Mouse (Mus musculus) embryonic stem cell, embryonic (primary cell): ENCODE results near the gene Pi4k2a.

Source experiments
- CTCF ChIA-PET, 4 experiments: fragments of 300-600 bp in 2 of 4; fragments of 350-600 bp in 2 of 4; sonication (Branson Sonifier 250); formaldehyde crosslinking; loops; one replicate each; lab custom pipeline; 2022; ENCODE audit warnings: inconsistent platforms in 2 of 4; lab: Charles Lee
- POLR2A ChIA-PET, 4 experiments: fragments of 300-600 bp in 2 of 4; fragments of 350-600 bp in 2 of 4; sonication (Branson Sonifier 250); formaldehyde crosslinking; loops; one replicate each; lab custom pipeline; 2022; ENCODE audit warnings: antibody characterized with exemption in 4 of 4, inconsistent platforms in 1 of 4; lab: Charles Lee

The Pi4k2a gene

DNA sequence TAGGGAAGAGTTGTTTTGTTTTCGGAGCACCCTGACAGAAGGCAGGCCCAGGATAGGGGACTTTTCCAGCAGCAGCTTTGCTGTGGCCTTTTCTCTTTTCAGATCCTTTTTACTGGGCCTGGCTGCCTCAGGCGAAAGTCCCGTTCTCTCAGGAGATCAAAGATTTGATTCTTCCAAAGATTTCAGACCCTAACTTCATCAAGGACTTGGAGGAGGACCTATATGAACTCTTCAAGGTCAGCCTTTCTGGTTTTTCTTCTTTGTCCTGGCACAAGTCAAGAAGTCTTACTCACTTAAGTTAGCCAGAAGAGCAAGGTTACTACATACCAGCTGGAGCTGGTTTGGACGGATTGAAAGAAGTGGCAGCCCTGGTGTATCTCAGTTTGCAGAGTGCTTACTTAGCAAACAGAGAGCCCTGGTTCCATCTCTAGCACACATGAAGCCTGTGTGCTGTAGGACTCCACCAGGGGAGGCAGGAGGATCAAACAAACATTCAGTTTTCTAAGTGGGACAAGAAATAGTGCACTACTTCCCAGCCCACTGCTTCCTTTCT lies 25.6 kb downstream of the Pi4k2a start:
- CTCF ChIA-PET, result interaction anchor here in 1 of 4 experiments (0.6 kb wide), 1 partner anchor 536 kb away, joined by 4 read pairs; no protein-coding TSS in a partner anchor
- POLR2A ChIA-PET, result interaction anchor here in 3 of 4 experiments (0.8 to 4.6 kb wide), 5 partner anchors 10 to 13 kb away, joined by 3 to 56 read pairs (median 4); partner anchors contain the start of gene Avpi1 (in 3 of the 3)

DNA sequence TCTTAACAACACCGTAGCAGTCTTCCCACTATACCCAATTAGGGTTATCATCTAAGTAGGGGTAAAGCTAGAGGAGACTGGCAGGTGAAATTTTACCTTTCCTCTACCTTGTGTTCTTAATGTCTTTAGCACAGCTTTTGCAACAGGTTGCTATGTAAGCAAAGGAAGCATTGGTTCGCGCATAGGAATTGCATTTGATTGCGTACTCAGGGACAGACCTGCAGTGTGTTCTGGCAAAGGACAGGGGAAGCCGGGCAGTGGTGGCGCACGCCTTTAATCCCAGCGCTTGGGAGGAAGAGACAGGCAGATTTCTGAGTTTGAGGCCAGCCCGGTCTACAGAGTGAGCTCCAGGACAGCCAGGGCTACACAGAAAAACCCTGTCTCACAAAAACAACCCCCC lies 27.9 kb downstream of the Pi4k2a start:
- CTCF ChIA-PET, result interaction anchor here in 1 of 4 experiments (0.6 kb wide), 1 partner anchor 11 kb away, joined by 32 read pairs; the partner anchor contains the start of gene Avpi1
- POLR2A ChIA-PET, result interaction anchor here in 3 of 4 experiments (0.6 to 15.0 kb wide), 11 partner anchors 10 to 50 kb away, joined by 3 to 403 read pairs (median 5); partner anchors contain the start of genes Avpi1 (in 2 of the 3), Marveld1 (in 1 of the 3) and Pi4k2a (in 1 of the 3)

DNA sequence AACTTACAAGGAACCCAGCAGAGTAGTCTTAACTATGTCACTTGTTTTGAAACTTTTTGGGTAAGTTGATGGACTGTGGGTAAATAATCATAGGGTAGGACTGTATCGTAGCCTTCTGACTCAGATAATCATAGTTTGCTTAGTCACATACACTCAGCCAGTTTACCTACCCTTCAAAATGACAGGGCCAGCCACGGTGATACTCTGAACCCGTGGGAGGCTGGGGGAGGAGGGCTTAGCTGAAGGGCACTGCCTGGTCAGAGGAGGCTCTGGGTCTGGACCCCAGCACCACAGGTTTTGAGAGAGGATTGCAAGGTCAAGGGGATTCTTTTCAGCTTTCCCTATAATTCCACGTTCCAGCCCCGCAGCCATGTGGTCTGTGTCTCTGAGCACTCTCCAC lies 28.3 kb downstream of the Pi4k2a start:
- CTCF ChIA-PET, result interaction anchor here in 1 of 4 experiments (0.6 kb wide), 1 partner anchor 10 kb away, joined by 32 read pairs; the partner anchor contains the start of gene Avpi1
- POLR2A ChIA-PET, result interaction anchor here in 3 of 4 experiments (0.6 to 15.0 kb wide), 9 partner anchors 10 to 50 kb away, joined by 3 to 403 read pairs (median 7); partner anchors contain the start of genes Avpi1 (in 2 of the 3), Marveld1 (in 1 of the 3) and Pi4k2a (in 1 of the 3)

DNA sequence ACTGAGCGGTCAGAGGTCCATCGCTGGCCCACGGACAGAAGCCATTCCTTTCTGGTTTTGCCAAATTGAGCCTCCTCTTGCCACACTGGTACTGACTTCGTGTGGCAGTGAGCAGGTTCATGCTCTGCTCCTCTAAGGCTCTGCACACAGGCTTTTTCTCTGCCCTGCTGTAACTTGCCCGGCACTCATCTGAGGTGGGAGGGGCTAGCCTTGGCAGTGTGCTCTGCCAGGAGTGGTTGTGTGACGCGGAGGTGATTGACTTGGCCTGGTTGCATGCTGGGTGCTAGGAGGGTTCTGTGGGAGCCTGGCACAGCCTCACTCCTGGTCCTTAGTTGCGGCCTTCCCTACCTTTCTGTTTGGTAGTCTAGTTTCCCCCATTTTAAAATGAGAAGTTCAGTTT lies 30.2 kb downstream of the Pi4k2a start:
- ChIA-PET CTCF (interaction anchor here in 2 of 4 experiments (1.2 to 1.7 kb wide), 3 partner anchors 32 to 94 kb away, joined by 4 read pairs; no protein-coding TSS in a partner anchor), POLR2A (interaction anchor here in 3 of 4 experiments (0.5 to 15.0 kb wide), 13 partner anchors 8 to 659 kb away, joined by 3 to 403 read pairs (median 3); partner anchors contain the start of genes Avpi1 (in 3 of the 3), Marveld1 (in 1 of the 3) and Pi4k2a (in 1 of the 3))

DNA sequence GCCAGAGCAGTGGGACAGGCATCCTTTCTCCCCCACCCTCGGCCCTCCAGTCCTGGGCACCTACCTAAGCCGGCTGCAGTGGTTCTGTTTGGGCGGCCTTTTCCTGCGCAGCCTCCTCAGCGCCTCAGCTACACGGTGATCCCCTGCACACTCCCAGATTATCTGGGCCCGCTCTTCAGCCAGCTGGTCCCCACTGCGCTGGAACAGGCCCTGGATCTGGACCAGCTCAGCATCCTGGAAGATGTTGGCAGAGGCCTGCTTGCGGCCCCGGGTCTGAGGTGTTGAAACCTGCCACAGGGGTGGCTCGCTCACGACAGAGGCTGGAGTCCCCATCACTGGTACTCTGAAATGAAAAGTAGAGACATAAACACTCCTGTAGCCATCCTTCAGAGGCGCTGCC lies 34.4 kb downstream of the Pi4k2a start:
- CTCF ChIA-PET, result interaction anchor here in 2 of 4 experiments (0.7 to 2.0 kb wide), 3 partner anchors 27 to 42 kb away, joined by 3 to 5 read pairs (median 4); no protein-coding TSS in a partner anchor
- POLR2A ChIA-PET, result interaction anchor here (0.7 to 15.0 kb wide), 20 partner anchors 10 to 173 kb away, joined by 3 to 403 read pairs (median 4); partner anchors contain the start of genes Pi4k2a (in 2 of the 4), Marveld1 (in 1 of the 4) and Ubtd1 (in 1 of the 4)

DNA sequence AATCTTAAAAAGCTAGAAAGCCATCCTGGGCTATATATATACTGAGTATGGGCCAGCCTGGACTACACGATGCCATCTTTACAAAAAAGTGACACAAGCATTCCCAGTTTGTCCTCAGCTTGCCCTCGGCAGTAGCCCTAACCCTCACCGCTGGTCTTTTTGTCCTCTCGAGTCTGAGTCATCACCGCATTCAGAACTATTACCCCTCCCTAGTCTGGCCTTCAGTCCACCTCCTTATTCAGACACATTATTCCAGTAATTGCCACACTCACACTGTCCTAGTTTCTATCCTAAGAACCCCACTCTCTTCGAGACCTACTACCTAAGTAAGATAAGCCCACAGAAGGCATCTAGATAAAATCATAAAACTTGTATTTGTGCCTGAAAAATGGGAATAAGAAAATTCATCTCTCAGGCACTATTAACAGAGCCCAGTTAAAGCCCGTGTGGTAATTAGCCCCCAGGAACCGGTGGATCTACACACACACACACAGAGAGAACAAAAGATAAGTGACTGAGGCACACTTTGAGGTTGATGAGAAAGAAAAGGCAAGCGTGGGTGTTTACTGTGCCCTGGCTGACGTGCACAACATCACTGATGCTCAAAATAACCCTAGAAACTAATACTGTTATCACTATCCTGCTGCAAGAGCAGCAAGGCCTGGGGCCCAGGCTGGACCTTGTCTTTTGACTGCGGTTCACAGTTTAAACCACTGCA lies 35.4 kb downstream of the Pi4k2a start:
- CTCF ChIA-PET, result interaction anchor here in 2 of 4 experiments (1.6 to 2.0 kb wide), 2 partner anchors 26 to 27 kb away, joined by 4 to 5 read pairs; no protein-coding TSS in a partner anchor
- POLR2A ChIA-PET, result interaction anchor here (0.5 to 15.0 kb wide), 27 partner anchors 7 to 217 kb away, joined by 3 to 403 read pairs (median 7); partner anchors contain the start of genes Pi4k2a (in 3 of the 4) and Marveld1 (in 2 of the 4)

DNA sequence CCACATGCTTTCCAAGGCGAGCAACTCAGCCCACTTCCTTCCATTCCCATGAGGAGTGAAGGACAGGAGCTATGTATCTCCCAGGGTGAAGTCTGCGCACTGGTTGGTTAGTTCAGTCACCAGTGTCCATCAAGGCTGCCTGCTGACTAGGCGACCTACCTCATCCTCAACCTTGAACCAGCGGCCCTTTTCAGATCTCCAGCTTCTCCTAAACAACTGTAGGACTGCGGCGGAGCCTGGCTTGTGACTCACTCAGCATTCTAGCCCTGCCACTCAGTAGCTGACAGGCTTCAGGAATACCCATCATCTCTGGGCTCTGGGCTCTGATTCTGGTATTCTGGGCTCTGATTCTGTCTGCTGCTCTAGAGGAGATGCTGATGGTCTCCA lies 35.9 kb downstream of the Pi4k2a start:
- ChIA-PET POLR2A (interaction anchor here (0.5 to 15.0 kb wide), 20 partner anchors 8 to 218 kb away, joined by 3 to 403 read pairs (median 8); partner anchors contain the start of genes Pi4k2a (in 3 of the 4) and Marveld1 (in 2 of the 4)), CTCF (interaction anchor here in 3 of 4 experiments (0.8 to 3.3 kb wide), 3 partner anchors 19 to 26 kb away, joined by 3 to 12 read pairs (median 5); no protein-coding TSS in a partner anchor)

DNA sequence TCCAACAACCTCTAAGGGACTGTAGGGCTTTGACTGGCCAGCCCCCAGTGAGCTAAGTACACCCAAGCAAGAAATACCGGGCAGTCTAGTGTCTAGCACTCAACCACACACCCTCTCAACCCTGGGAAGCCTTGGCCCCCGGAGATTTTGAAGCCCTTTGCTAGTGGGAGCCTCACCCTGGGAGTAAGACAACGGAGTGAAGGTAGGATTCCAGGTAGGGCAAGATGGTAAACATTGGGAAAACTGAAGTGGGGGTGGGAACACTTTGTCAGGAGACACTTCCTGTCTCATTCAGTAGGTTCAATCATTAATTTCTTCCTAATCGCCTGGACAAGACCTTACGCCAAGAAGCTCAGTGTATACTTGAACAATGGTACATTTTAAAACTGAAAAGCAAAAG lies 36.8 kb downstream of the Pi4k2a start:
- ChIA-PET POLR2A (interaction anchor here (0.9 to 15.0 kb wide), 19 partner anchors 8 to 145 kb away, joined by 3 to 403 read pairs (median 11); partner anchors contain the start of genes Pi4k2a (in 2 of the 4), Marveld1 (in 1 of the 4) and Ubtd1 (in 1 of the 4)), CTCF (interaction anchor here in 3 of 4 experiments (1.3 to 3.3 kb wide), 4 partner anchors 17 to 58 kb away, joined by 3 to 12 read pairs (median 6); no protein-coding TSS in a partner anchor)

DNA sequence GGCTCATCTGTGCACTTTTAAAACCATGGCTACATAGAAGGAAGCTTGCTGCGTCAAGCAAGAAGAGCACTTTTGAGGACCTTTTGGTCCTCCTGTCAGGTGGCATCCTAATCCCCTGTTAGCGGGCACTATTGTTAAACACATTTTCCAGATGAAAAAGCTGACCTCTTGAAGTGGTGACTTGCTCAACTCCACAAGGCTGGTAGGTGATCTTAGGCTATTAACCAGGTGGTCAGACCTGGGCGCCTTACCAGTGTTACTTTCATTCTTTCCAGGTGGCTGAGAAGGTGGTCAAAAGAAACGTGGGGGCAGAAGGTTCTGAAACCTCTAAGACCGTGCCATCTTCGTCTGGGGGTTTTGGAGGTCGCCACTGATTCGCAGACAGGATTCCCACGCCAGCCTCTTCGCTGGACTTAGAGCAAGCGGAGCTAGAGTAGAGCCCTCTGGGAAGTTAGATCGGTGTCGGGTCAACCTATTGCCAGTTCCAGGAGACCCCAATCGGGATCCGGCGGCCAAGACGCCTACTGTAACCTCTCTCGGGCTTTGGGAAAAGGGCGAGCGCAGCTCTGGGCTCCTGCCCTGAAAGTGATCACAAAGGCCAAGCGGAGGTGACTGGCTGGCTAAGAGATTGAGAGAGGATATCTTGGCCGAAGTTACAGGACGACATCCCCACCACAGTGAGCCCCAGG lies 37.9 kb downstream of the Pi4k2a start:
- POLR2A ChIA-PET, result interaction anchor here in 3 of 4 experiments (0.6 to 15.0 kb wide), 70 partner anchors 8 to 1404 kb away, joined by 3 to 403 read pairs (median 5); partner anchors contain the start of genes Marveld1 (in 3 of the 3), Pi4k2a (in 3 of the 3), Exosc1 (in 2 of the 3) and Zdhhc16 (in 2 of the 3)
- CTCF ChIA-PET, result interaction anchor here in 3 of 4 experiments (0.5 to 3.3 kb wide), 14 partner anchors 14 to 326 kb away, joined by 3 to 12 read pairs (median 4); partner anchors contain the start of genes Arhgap19 (in 1 of the 3) and Marveld1 (in 1 of the 3)

DNA sequence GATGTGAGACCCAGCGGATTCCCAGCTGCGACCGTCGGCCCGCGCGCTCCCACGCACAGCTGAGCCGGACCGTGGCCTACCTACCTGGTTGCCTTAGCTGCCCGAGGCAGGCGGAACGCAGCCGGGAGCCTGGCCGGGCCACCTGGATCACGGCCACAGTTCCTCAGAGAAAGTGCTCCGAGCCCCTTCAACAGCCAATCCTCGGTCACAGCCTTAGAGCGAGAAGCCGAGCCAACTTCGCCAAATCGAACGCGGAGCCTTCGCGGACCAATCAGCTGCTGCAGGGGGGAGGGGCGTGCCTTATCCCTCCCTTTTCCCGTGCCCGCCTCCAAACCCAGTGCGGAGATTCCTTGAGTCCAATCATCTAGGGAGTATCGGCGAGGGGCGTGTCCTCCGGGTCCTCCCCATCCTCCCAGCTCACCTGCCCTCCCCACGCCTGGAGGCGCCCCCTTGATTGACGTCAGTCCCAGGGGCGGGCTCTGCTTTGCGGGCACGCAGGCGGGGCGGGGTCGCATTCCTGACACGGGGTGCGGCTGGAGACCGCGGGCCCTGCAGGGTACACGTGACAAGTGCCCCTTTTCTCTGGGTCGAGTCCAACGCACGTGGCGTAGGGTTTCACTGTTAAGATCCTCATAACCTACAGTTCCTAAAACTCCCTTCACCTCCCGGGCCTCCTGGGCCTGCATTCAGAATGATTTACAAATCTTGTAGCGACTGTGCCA lies 38.7 kb downstream of the Pi4k2a start, which contains the start of gene Avpi1:
TSS of gene Avpi1 (minus strand) at position 273 of the 722 bp plus-strand sequence.
- POLR2A ChIA-PET, result interaction anchor here in 3 of 4 experiments (0.5 to 15.0 kb wide), 87 partner anchors 7 to 1403 kb away, joined by 3 to 403 read pairs (median 5); partner anchors contain the start of genes Marveld1 (in 3 of the 3), Pi4k2a (in 3 of the 3), Crtac1 (in 2 of the 3) and Exosc1 (in 2 of the 3)
- CTCF ChIA-PET, result interaction anchor here (0.6 to 3.3 kb wide), 17 partner anchors 11 to 327 kb away, joined by 3 to 32 read pairs (median 4); partner anchors contain the start of genes Ankrd2 (in 1 of the 4), Arhgap19 (in 1 of the 4) and Marveld1 (in 1 of the 4)

DNA sequence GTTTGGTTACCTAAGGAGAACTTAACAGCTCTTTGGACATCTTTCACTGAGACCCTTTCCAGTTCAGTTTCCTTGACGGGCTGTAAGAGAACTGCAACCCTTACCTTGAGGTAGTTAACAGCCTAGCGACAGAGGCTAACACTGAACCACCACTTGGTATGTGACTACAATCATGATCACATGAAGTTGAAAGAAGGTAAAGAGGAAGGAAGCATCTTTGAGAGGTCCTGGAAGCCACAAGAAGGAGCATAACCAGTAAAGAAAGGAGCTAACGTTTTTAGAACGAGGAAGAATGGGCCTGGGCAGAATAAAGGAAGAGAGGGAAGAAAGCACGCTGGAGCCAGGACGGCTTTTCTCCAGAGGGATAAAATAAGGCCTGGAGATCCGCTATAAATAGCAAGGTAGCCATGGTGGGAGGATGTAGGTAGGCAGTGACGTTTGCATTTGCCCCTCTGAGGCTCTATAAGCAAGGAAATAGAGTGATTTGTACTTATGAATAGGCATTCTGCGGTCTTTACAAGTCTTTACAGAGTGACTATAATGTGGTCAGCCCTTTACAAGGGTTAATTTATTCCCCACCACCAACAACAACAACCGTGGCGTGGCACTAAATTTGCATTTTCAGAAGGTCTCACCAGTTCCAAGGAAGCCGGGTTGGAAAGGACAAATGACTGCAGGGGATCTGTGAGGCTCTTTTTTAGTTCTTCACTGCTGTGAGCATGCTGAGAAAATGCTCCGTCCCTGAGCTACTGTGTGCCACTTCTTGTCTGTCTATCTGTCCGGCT lies 39.4 kb downstream of the Pi4k2a start:
- ChIA-PET POLR2A (interaction anchor here in 3 of 4 experiments (0.6 to 15.0 kb wide), 84 partner anchors 7 to 1056 kb away, joined by 3 to 403 read pairs (median 5); partner anchors contain the start of genes Marveld1 (in 3 of the 3), Pi4k2a (in 3 of the 3), Crtac1 (in 2 of the 3) and Exosc1 (in 2 of the 3)), CTCF (interaction anchor here (0.6 to 3.3 kb wide), 18 partner anchors 10 to 328 kb away, joined by 3 to 32 read pairs (median 4); partner anchors contain the start of genes Ankrd2 (in 1 of the 4), Arhgap19 (in 1 of the 4) and Marveld1 (in 1 of the 4))

DNA sequence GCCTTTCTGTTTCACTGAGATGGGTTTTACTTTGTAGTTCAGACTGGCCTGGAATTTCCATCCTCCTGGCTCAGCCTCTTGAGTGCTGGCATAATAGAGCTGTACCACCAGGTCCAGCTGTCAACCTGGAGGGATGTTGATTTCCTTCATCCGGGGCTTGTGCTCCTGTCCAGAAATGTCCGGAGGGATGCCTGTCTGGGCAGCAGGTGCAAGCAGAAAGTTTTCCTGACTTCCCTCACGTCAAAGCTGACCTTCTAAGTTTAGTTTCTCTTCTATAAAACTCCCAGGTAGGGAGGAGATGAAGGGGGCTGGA lies 40.0 kb downstream of the Pi4k2a start:
- POLR2A ChIA-PET, result interaction anchor here in 3 of 4 experiments (0.7 to 15.0 kb wide), 35 partner anchors 8 to 1057 kb away, joined by 3 to 403 read pairs (median 8); partner anchors contain the start of genes Marveld1 (in 3 of the 3), Pi4k2a (in 3 of the 3), Hoga1 (in 1 of the 3) and Mms19 (in 1 of the 3)

DNA sequence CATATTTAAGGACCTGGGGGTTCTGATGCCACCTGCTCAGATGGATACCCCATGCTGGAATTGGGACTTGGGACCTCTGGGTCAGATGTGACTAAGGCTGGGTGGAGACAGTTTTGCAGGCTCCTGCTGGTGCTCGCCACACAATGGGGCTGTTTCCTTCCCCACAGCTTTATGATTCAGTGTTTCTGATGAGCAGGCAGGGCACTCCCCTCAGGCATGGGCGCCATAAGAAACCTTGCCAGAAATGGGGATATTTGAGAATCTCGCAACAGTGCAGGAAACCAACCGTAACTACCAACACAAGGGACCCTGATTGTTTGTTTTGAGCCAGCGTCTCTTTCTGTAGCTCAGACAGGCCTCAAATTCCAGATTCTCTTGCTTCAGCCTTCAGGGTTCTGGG lies 40.8 kb downstream of the Pi4k2a start:
- POLR2A ChIA-PET, result interaction anchor here in 3 of 4 experiments (0.7 to 15.0 kb wide), 15 partner anchors 7 to 80 kb away, joined by 3 to 403 read pairs (median 25); partner anchors contain the start of genes Marveld1 (in 2 of the 3), Pi4k2a (in 2 of the 3) and Zfyve27 (in 1 of the 3)
- CTCF ChIA-PET, result no interaction called here

More for the DNA sequence above, 40.0 kb downstream of the Pi4k2a start:
- CTCF ChIA-PET, result interaction anchor here in 2 of 4 experiments (0.7 to 2.8 kb wide), 7 partner anchors 9 to 95 kb away, joined by 3 to 8 read pairs (median 3); partner anchors contain the start of genes Ankrd2 (in 1 of the 2) and Marveld1 (in 1 of the 2)

DNA sequence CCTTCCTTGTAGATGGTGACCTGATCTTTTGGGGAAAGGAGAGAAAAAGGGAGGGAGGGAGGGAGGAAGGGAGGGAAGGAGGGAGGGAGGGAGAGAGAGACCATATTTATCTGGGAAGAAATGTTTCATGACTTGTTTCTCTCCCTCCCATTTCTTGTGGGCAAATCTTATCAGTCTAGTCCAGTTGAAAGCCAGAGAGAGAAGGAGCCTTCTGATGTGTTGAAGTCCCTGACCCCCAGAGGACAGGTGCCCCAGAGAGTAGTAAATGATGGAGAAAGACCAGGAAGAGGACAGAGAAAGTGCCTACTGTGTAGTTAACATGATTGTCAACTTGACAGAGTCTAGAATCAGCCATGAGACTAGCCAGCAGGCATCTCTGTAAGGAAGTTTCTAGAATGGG lies 44.8 kb downstream of the Pi4k2a start:
- CTCF ChIA-PET, result no interaction called here
- POLR2A ChIA-PET, result interaction anchor here in 3 of 4 experiments (0.7 to 19.8 kb wide), 15 partner anchors 7 to 90 kb away, joined by 3 to 403 read pairs (median 7); partner anchors contain the start of genes Avpi1 (in 3 of the 3), Marveld1 (in 2 of the 3), Hoga1 (in 1 of the 3) and Pi4k2a (in 1 of the 3)
